Mouse (Mus musculus): ENCODE data around the gene C87436.

GRCm38 (mm10) chr6:86513296-86513695 is 75.1 kb downstream of the C87436 start:
- TF ChIP-seq CTCF (IDR thresholded peaks at IDR 0.05; ENCODE audit: insufficient read depth, low read depth, low read length) (no peak), POLR2A (IDR thresholded peaks at IDR 0.05; ENCODE audit: insufficient read depth, low read depth, low read length) (no peak)
